Mouse (Mus musculus): ENCODE data around the gene Ephx4. TPM values are rescaled to one million over a fixed set of nuclear protein-coding genes. Genes with fewer than 3 reads are reported as not detected.

Gene Ephx4
- polyA plus RNA-seq (2014; fragmentation: Nextera tagmentation; extraction: Ambion mirVana), result 1.4 and 1.9 TPM in 2 replicates

GRCm38 (mm10) chr5:107402436-107402835, at the start of gene Ephx4:
Ephx4 (plus strand) TSS chr5:107402736.
- H3K9ac ChIP-seq (replicated peaks; ENCODE audit: low read depth, low read length), result peak within 1 kb of the TSS; percentile 32
- peak within 1 kb of the TSS; percentile 98 for H3K4me2 ChIP-seq (replicated peaks; ENCODE audit: low read depth, low read length)
- no peaks in the 10 kb centered on the region for H3K4me1 ChIP-seq (ENCODE audit: control insufficient read depth, insufficient read depth, low read length)
- H3K27ac ChIP-seq (ENCODE audit: low read length), result no peak within 1 kb of the TSS
- 25% methylated on average over 5 of the region's 5 CpGs for WGBS
- ATAC-seq (ENCODE audit: insufficient number of reproducible peaks, insufficient read depth, low FRiP score, low read depth), result no peak
- H3K36me3 ChIP-seq (ENCODE audit: control insufficient read depth, insufficient read depth, low read length), result no peaks in the 10 kb centered on the region
- peak within 1 kb of the TSS; percentile 46 for H3K4me3 ChIP-seq (ENCODE audit: low read depth, low read length)
- H3K9me3 ChIP-seq (ENCODE audit: control insufficient read depth, low read depth, low read length), result no peaks in the 10 kb centered on the region
- 0 out of 2 replicates have a peak, but pooled peaks cover 12% of the 10 kb centered on the region for H3K27me3 ChIP-seq (ENCODE audit: control insufficient read depth, insufficient read depth, low read length)

- Histone ChIP-seq H3K4me3 (ENCODE audit: low read depth, low read length) (no peak overlapping the region), H3K9me3 (ENCODE audit: control insufficient read depth, low read depth, low read length) (no peaks in the 10 kb centered on the region), H3K4me2 (replicated peaks; ENCODE audit: low read depth, low read length) (no peak overlapping the region), H3K27me3 (ENCODE audit: control insufficient read depth, insufficient read depth, low read length) (no peaks in the 10 kb centered on the region), H3K27ac (ENCODE audit: low read length) (no peak overlapping the region), H3K9ac (replicated peaks; ENCODE audit: low read depth, low read length) (no peak overlapping the region), H3K4me1 (ENCODE audit: control insufficient read depth, insufficient read depth, low read length) (no peaks in the 10 kb centered on the region), H3K36me3 (ENCODE audit: control insufficient read depth, insufficient read depth, low read length) (no peaks in the 10 kb centered on the region)
- WGBS, result 52% methylated on average over 3 of the region's 3 CpGs
- ATAC-seq (ENCODE audit: insufficient number of reproducible peaks, insufficient read depth, low FRiP score, low read depth), result no peak
These were observed 48.6 kb upstream of the Ephx4 start for GRCm38 (mm10) chr5:107353981-107354380.

DNA sequence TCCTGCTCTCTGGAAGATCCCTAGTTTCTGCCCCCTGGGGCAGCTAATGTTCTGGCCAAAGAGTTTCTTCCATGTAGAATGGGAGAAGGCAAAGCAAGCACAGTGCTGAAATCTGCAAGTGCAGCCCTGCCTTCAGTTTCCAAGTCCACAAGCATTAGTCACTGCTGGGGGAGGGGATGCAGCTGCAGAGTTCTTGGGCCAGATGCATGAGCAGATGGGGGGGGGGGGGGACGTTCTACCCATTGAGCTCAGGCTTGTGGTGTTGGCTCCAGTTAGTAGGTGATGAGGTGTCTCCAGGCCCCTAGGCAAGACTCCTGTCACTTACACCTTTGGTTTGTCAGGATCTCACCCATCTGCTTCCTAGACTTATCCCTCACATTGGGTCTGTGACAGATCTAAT, 46.7 kb upstream of the Ephx4 start:
- H3K9me3 ChIP-seq (ENCODE audit: control insufficient read depth, low read depth, low read length), result no peaks in the 10 kb centered on the region
- no peak for ATAC-seq (ENCODE audit: insufficient number of reproducible peaks, insufficient read depth, low FRiP score, low read depth)
- WGBS, result 29% methylated on average over 1 of the region's 1 CpGs

GRCm38 (mm10) chr5:107357723-107358122, 44.8 kb upstream of the Ephx4 start:
- 85% methylated on average over 8 of the region's 8 CpGs for WGBS
- Histone ChIP-seq H3K27me3 (ENCODE audit: control insufficient read depth, insufficient read depth, low read length) (no peaks in the 10 kb centered on the region), H3K36me3 (ENCODE audit: control insufficient read depth, insufficient read depth, low read length) (no peaks in the 10 kb centered on the region), H3K27ac (ENCODE audit: low read length) (no peak overlapping the region), H3K4me1 (ENCODE audit: control insufficient read depth, insufficient read depth, low read length) (no peaks in the 10 kb centered on the region), H3K9ac (replicated peaks; ENCODE audit: low read depth, low read length) (no peak overlapping the region), H3K4me2 (replicated peaks; ENCODE audit: low read depth, low read length) (no peak overlapping the region), H3K4me3 (ENCODE audit: low read depth, low read length) (no peak overlapping the region), H3K9me3 (ENCODE audit: control insufficient read depth, low read depth, low read length) (no peaks in the 10 kb centered on the region)
- no peak for ATAC-seq (ENCODE audit: insufficient number of reproducible peaks, insufficient read depth, low FRiP score, low read depth)

More for the DNA sequence above, 46.7 kb upstream of the Ephx4 start:
- H3K4me3 ChIP-seq (ENCODE audit: low read depth, low read length), result no peak overlapping the region
- H3K36me3 ChIP-seq (ENCODE audit: control insufficient read depth, insufficient read depth, low read length), result no peaks in the 10 kb centered on the region
- no peak overlapping the region for H3K27ac ChIP-seq (ENCODE audit: low read length)
- H3K4me2 ChIP-seq (replicated peaks; ENCODE audit: low read depth, low read length), result no peak overlapping the region
- H3K27me3 ChIP-seq (ENCODE audit: control insufficient read depth, insufficient read depth, low read length), result no peaks in the 10 kb centered on the region
- no peaks in the 10 kb centered on the region for H3K4me1 ChIP-seq (ENCODE audit: control insufficient read depth, insufficient read depth, low read length)
- no peak overlapping the region for H3K9ac ChIP-seq (replicated peaks; ENCODE audit: low read depth, low read length)

GRCm38 (mm10) chr5:107359395-107360053, 43.0 kb upstream of the Ephx4 start:
- Histone ChIP-seq H3K27me3 (ENCODE audit: control insufficient read depth, insufficient read depth, low read length) (no peaks in the 10 kb centered on the region), H3K9ac (replicated peaks; ENCODE audit: low read depth, low read length) (peak overlapping the region; percentile 34; the same call in 1 of the 2 replicates), H3K36me3 (ENCODE audit: control insufficient read depth, insufficient read depth, low read length) (no peaks in the 10 kb centered on the region), H3K4me1 (ENCODE audit: control insufficient read depth, insufficient read depth, low read length) (no peaks in the 10 kb centered on the region), H3K27ac (ENCODE audit: low read length) (peak overlapping the region; percentile 21; the same call in 1 of the 2 replicates), H3K4me3 (ENCODE audit: low read depth, low read length) (peak overlapping the region; percentile 48), H3K4me2 (replicated peaks; ENCODE audit: low read depth, low read length) (peak overlapping the region; percentile 50), H3K9me3 (ENCODE audit: control insufficient read depth, low read depth, low read length) (no peaks in the 10 kb centered on the region)
- peak; percentile 97 for ATAC-seq (ENCODE audit: insufficient number of reproducible peaks, insufficient read depth, low FRiP score, low read depth)
- WGBS, result under 1% methylated on average over 38 of the region's 40 CpGs

DNA sequence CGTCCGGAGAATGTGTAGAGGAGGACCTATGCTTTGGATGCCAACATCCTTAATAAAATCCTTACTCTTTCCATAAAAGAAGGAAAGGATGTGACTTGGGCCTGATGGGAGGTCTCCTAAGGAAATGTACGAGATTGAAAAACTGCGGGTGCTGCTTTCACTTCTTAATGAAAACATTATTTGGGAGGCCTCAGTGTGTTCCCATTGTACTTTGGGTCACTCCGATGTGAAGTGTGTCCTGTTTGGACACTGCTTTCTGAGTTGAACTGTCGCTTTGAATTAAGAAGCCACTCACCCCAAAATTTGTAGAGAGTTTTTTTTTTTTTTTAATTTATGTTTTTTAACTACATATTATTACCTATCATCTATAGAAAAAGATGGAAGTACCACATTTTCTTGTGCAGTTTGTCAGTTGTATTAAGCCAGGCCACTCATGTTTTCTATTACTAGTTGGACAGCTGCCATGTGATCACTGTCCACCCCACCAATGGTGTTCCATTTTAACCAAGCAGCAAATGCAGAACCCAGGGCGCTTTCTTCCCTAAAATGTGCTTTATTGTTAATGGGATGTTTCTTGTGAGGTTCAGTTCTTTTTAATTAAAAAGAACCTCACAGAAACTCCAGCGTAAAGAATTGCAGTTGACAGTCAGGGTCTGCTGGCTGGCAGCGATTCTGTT, 42.3 kb upstream of the Ephx4 start:
- Histone ChIP-seq H3K27me3 (ENCODE audit: control insufficient read depth, insufficient read depth, low read length) (no peaks in the 10 kb centered on the region), H3K4me1 (ENCODE audit: control insufficient read depth, insufficient read depth, low read length) (no peaks in the 10 kb centered on the region), H3K4me2 (replicated peaks; ENCODE audit: low read depth, low read length) (peak overlapping the region; percentile 50), H3K36me3 (ENCODE audit: control insufficient read depth, insufficient read depth, low read length) (no peaks in the 10 kb centered on the region), H3K9ac (replicated peaks; ENCODE audit: low read depth, low read length) (peak overlapping the region; percentile 34; the same call in 1 of the 2 replicates), H3K9me3 (ENCODE audit: control insufficient read depth, low read depth, low read length) (no peaks in the 10 kb centered on the region), H3K4me3 (ENCODE audit: low read depth, low read length) (peak overlapping the region; percentile 48), H3K27ac (ENCODE audit: low read length) (no peak overlapping the region; the same call in 1 of the 2 replicates)
- WGBS, result 31% methylated on average over 9 of the region's 9 CpGs
- ATAC-seq (ENCODE audit: insufficient number of reproducible peaks, insufficient read depth, low FRiP score, low read depth), result no peak

DNA sequence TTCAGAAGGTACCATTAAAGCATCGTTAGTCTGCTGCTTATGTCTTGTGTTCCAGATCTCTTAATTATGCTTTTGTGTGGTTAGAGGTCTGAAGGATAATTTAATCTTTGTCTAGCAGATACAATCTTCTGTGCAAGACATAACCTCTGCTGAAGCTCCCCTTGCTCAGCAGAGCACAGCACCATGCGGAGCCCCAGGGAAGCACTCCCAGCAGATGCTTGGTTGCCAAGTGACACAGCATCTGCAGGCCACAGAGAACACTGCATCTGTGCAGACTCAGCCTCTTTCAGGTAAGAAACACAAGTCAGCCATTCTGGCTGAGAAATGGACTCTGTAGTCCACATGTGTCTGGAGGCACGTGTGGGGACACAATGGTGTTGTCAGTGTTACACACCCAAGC, 32.5 kb upstream of the Ephx4 start:
- Histone ChIP-seq H3K9me3 (ENCODE audit: control insufficient read depth, low read depth, low read length) (no peaks in the 10 kb centered on the region), H3K9ac (replicated peaks; ENCODE audit: low read depth, low read length) (no peak overlapping the region), H3K27me3 (ENCODE audit: control insufficient read depth, insufficient read depth, low read length) (no peaks in the 10 kb centered on the region), H3K27ac (ENCODE audit: low read length) (no peak overlapping the region), H3K4me1 (ENCODE audit: control insufficient read depth, insufficient read depth, low read length) (no peaks in the 10 kb centered on the region), H3K36me3 (ENCODE audit: control insufficient read depth, insufficient read depth, low read length) (no peaks in the 10 kb centered on the region), H3K4me3 (ENCODE audit: low read depth, low read length) (no peak overlapping the region), H3K4me2 (replicated peaks; ENCODE audit: low read depth, low read length) (no peak overlapping the region)
- ATAC-seq (ENCODE audit: insufficient number of reproducible peaks, insufficient read depth, low FRiP score, low read depth), result no peak
- 78% methylated on average over 3 of the region's 3 CpGs for WGBS

GRCm38 (mm10) chr5:107371335-107371734, 31.2 kb upstream of the Ephx4 start:
- no peaks in the 10 kb centered on the region for H3K4me1 ChIP-seq (ENCODE audit: control insufficient read depth, insufficient read depth, low read length)
- H3K27ac ChIP-seq (ENCODE audit: low read length), result no peak overlapping the region
- no peak overlapping the region for H3K4me3 ChIP-seq (ENCODE audit: low read depth, low read length)
- H3K4me2 ChIP-seq (replicated peaks; ENCODE audit: low read depth, low read length), result no peak overlapping the region
- H3K27me3 ChIP-seq (ENCODE audit: control insufficient read depth, insufficient read depth, low read length), result no peaks in the 10 kb centered on the region
- H3K36me3 ChIP-seq (ENCODE audit: control insufficient read depth, insufficient read depth, low read length), result no peaks in the 10 kb centered on the region
- no peak for ATAC-seq (ENCODE audit: insufficient number of reproducible peaks, insufficient read depth, low FRiP score, low read depth)
- WGBS, result 83% methylated on average over 5 of the region's 5 CpGs
- H3K9me3 ChIP-seq (ENCODE audit: control insufficient read depth, low read depth, low read length), result no peaks in the 10 kb centered on the region
- no peak overlapping the region for H3K9ac ChIP-seq (replicated peaks; ENCODE audit: low read depth, low read length)

Measured in stomach, embryonic 14.5 days (tissue).